Mouse (Mus musculus) C2C12 (cell line): ENCODE results near the gene Nrros. TPM values are rescaled to one million over a fixed set of nuclear protein-coding genes. Genes with fewer than 3 reads are reported as not detected.

ENCODE experiments used
- H3K27me3 ChIP-seq: one replicate; pipeline ENCODE4 v1.6.1; 2011; ENCODE audit not compliant: control insufficient read depth, insufficient read depth, insufficient read length
- H3K36me3 ChIP-seq: one replicate; pipeline ENCODE4 v1.6.1; 2011; ENCODE audit not compliant: control insufficient read depth, insufficient read depth
- H3K4me3 ChIP-seq: one replicate; pipeline ENCODE4 v1.5.1; 2011; ENCODE audit warnings: mild to moderate bottlenecking, control low read depth; ENCODE audit not compliant: poor library complexity, insufficient read depth, severe bottlenecking
- H3K79me2 ChIP-seq: one replicate; pipeline ENCODE4 v1.6.1; 2011; ENCODE audit not compliant: control insufficient read depth, insufficient read depth
- H3K79me3 ChIP-seq: one replicate; pipeline ENCODE4 v1.6.1; 2011; ENCODE audit warnings: low read depth, control low read depth
- H3ac ChIP-seq: one replicate; pipeline ENCODE3; 2011; ENCODE audit warnings: low read depth; ENCODE audit not compliant: control insufficient read depth, insufficient read length
- CEBPB ChIP-seq: IDR thresholded peaks from one replicate; pipeline ENCODE4 v1.6.1; 2011; ENCODE audit warnings: low read depth, mild to moderate bottlenecking, control low read depth, moderate library complexity
- CTCF ChIP-seq: IDR thresholded peaks from one replicate; pipeline ENCODE4 v1.5.1; 2011; ENCODE audit not compliant: control insufficient read depth, insufficient read depth, insufficient read length
- FOSL1 ChIP-seq: IDR thresholded peaks from one replicate; pipeline ENCODE4 v1.8.0; 2011; ENCODE audit warnings: mild to moderate bottlenecking, low read length; ENCODE audit not compliant: poor library complexity, insufficient read depth, severe bottlenecking
- MAX ChIP-seq: IDR thresholded peaks from one replicate; pipeline ENCODE4 v1.6.1; 2011; ENCODE audit warnings: mild to moderate bottlenecking, control low read depth
- MYOD1 ChIP-seq: IDR thresholded peaks from one replicate; pipeline ENCODE4 v1.6.1; 2011; ENCODE audit warnings: low read depth; ENCODE audit not compliant: control insufficient read depth, insufficient read length
- MYOG ChIP-seq: IDR thresholded peaks from one replicate; pipeline ENCODE4 v1.6.1; 2011; ENCODE audit not compliant: control insufficient read depth, insufficient read length; ENCODE audit errors: extremely low read depth
- USF1 ChIP-seq: IDR thresholded peaks from one replicate; pipeline ENCODE4 v1.6.1; 2011; ENCODE audit warnings: low read depth, mild to moderate bottlenecking, control low read depth, moderate library complexity
- polyA plus RNA-seq: library from polyadenylated mRNA; unstranded; fragments of >200 nt; fragmentation: generic; extraction: Trizol; gene quantifications from one replicate; pipeline ENCODE4 v1.2.1, GENCODE M21; 2012; ENCODE audit warnings: missing spikeins

Gene Nrros
- polyA plus RNA-seq, 1 experiment: not detected

GRCm38 (mm10) chr16:32110951-32111699 is 54.3 kb downstream of the Nrros start:
- Histone ChIP-seq H3K79me3 (no peaks in the 10 kb centered on the region), H3K27me3 (no peaks in the 10 kb centered on the region), H3K4me3 (no peak overlapping the region), H3ac (no peak overlapping the region), H3K36me3 (peaks cover 6% of the 10 kb centered on the region), H3K79me2 (no peaks in the 10 kb centered on the region)
- TF ChIP-seq MYOG (no peak), FOSL1 (no peak), USF1 (no peak), MAX (no peak), MYOD1 (no peak), CEBPB (no peak), CTCF (no peak)

- H3K79me3 ChIP-seq: no peaks in the 10 kb centered on the region
- no peaks in the 10 kb centered on the region for H3K27me3 ChIP-seq
- H3K79me2 ChIP-seq: no peaks in the 10 kb centered on the region
- no peak overlapping the region for H3K4me3 ChIP-seq
- TF ChIP-seq USF1 (no peak), FOSL1 (no peak), MYOG (no peak), CEBPB (no peak), MAX (no peak), CTCF (no peak), MYOD1 (no peak)
- H3ac ChIP-seq: no peak overlapping the region
- H3K36me3 ChIP-seq: peaks cover 6% of the 10 kb centered on the region
Measured at GRCm38 (mm10) chr16:32108578-32108977, 56.8 kb downstream of the Nrros start.

GRCm38 (mm10) chr16:32108170-32108569 is 57.2 kb downstream of the Nrros start:
- H3K36me3 ChIP-seq: peaks cover 6% of the 10 kb centered on the region
- H3K27me3 ChIP-seq: no peaks in the 10 kb centered on the region
- TF ChIP-seq CTCF: no peak
- TF ChIP-seq CEBPB: no peak
- no peak for TF ChIP-seq USF1
- no peak for TF ChIP-seq MYOD1
- no peak for TF ChIP-seq MYOG
- TF ChIP-seq FOSL1: no peak

GRCm38 (mm10) chr16:32107342-32108045 is 57.9 kb downstream of the Nrros start:
- Histone ChIP-seq H3K36me3 (peaks cover 6% of the 10 kb centered on the region), H3K79me3 (no peaks in the 10 kb centered on the region), H3ac (no peak overlapping the region), H3K27me3 (no peaks in the 10 kb centered on the region), H3K79me2 (no peaks in the 10 kb centered on the region), H3K4me3 (no peak overlapping the region)
- TF ChIP-seq USF1 (no peak), MAX (no peak), CEBPB (no peak), MYOD1 (no peak), MYOG (no peak)

More at GRCm38 (mm10) chr16:32108170-32108569, 57.2 kb downstream of the Nrros start:
- H3ac ChIP-seq: no peak overlapping the region
- no peaks in the 10 kb centered on the region for H3K79me2 ChIP-seq
- H3K79me3 ChIP-seq: no peaks in the 10 kb centered on the region
- no peak overlapping the region for H3K4me3 ChIP-seq

- Histone ChIP-seq H3ac (no peak overlapping the region), H3K36me3 (peaks cover 11% of the 10 kb centered on the region), H3K4me3 (no peak overlapping the region), H3K79me2 (no peaks in the 10 kb centered on the region), H3K79me3 (no peaks in the 10 kb centered on the region), H3K27me3 (no peaks in the 10 kb centered on the region)
- TF ChIP-seq USF1: no peak
- no peak for TF ChIP-seq MYOD1
- TF ChIP-seq CTCF: no peak
- no peak for TF ChIP-seq MAX
- no peak for TF ChIP-seq FOSL1
- TF ChIP-seq CEBPB: no peak
- TF ChIP-seq MYOG: no peak
Measured at GRCm38 (mm10) chr16:32105698-32106097, 59.7 kb downstream of the Nrros start.
